Mouse (Mus musculus) thymus, postnatal 0 days (tissue): Measurements from ENCODE around the gene Thap11. TPM values are rescaled to one million over a fixed set of nuclear protein-coding genes. Genes with fewer than 3 reads are reported as not detected.
A peak's percentile ranks its signal among the peaks of the same experiment; 100 is the strongest.

ENCODE experiments used
- DNase-seq: peaks from one replicate; pipeline ENCODE4 v3.0.0-alpha.2; 2015; ENCODE audit warnings: low spot score
- polyA plus RNA-seq: library from polyadenylated mRNA; unstranded; fragments of >200 nt; fragmentation: Nextera tagmentation; extraction: Ambion mirVana; gene quantifications from 2 replicates; pipeline ENCODE4 v1.2.1, GENCODE M21; 2015

Gene Thap11
- polyA plus RNA-seq, 1 experiment from 2014 or later: 55.4 TPM

- DNase-seq: peak; percentile 92
Observed at GRCm38 (mm10) chr8:105851651-105852143, 3.2 kb upstream of the Thap11 start.

DNA sequence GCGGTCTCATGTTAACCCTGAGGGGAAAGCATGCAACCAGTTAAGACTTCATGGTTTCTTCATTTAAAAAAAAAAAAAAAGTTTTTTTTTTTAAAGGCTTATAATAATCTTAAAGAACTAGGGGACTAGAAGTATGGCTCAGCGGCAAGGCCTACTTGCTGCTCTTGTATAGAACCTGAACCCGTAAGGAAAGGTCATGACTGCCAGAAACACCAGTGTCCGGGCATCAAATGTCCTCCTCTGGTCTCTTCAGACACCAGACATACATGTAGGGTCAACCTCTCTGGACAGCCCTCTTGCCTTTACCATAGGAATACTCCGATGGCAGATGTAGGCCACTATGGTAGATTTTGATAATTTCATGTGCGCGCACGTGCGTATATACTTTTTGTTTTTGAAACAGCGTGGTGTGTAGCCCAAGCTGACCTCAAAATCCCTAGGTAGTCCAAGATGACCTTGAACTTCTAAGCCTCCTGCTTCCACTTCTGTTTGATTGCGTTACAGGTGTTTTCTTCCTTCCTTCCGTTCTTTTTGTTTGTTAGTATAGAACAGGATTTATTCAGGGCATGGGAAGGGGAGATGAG lies 2.7 kb upstream of the Thap11 start:
- DNase-seq: no peak

DNA sequence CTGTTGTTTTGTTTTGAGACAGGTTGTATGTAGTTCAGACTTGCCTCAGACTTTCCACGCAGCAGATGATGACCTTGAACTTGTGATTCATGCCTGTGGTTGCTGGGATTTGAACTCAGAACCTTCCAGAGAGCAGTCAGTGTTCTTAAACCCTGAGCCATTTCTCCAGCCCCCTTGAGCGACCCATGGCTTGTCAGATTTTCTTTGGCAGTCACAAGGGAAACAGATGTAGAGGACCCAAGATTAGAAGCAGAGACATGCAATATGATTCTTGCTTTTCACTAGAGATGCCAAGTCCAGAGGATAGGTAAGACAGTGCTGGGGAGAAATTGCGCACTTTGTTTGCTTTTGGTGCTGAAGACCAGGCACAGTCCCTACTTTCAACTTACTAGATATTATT lies 1.8 kb upstream of the Thap11 start, which contains the start of gene Cenpt:
TSS of gene Cenpt (minus strand) at position 101 of the 400 bp plus-strand sequence.
- DNase-seq: no peak

- DNase-seq: no peak
Observed at GRCm38 (mm10) chr8:105854303-105854702, 629 bp upstream of the Thap11 start.

- DNase-seq: peak; percentile 29
Observed at GRCm38 (mm10) chr8:105855248-105856167, 576 bp downstream of the Thap11 start.

DNA sequence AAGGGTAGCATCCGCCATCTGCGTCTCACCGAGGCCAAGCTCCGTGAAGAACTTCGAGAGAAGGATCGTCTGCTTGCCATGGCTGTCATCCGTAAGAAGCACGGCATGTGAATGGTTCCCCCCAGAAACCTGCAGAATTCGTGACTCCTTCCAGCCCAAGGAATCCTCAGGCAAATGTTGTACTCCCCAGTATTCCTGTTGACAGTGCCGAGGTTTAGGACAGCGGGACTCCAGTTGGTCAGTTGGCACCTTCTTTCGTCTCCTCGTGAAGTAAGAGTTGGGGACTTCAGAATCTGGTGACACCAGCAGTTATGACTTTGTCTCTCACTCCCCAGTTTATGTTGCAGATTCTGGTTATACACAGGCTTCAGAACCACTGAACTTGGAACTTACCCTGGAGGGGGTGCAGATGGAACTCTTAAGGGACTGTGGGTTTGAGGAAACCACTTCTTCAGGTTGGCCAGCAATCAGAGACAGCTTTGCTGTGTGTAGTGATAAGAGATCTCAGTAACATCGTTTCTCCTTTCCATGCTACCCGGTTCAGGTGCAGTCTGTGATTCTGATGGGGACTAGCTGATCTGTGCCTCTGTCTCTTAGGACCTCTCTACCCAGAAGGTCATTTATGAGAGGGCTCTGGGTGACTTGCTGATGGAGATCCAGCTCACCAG lies 1.4 kb downstream of the Thap11 start:
- DNase-seq: peak; percentile 9

DNA sequence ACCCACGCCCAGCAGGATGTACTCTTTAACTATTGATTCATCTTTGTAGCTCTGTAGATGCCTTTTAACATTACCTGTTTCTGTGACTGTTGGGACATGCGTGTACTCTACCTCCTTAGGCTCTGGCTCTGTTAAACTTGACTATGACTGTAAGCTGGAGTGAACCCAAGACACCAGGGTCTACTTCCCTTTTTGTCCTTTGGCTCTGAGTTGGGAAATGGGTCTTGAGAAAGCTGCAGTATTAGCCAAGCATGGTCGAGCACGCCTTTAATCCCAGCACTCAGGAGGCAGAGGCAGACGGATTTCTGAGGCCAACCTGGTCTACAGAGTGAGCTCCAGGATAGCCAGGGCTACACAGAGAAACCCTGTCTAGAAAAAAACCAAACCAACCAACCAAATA lies 3.6 kb downstream of the Thap11 start:
- no peak for DNase-seq

DNA sequence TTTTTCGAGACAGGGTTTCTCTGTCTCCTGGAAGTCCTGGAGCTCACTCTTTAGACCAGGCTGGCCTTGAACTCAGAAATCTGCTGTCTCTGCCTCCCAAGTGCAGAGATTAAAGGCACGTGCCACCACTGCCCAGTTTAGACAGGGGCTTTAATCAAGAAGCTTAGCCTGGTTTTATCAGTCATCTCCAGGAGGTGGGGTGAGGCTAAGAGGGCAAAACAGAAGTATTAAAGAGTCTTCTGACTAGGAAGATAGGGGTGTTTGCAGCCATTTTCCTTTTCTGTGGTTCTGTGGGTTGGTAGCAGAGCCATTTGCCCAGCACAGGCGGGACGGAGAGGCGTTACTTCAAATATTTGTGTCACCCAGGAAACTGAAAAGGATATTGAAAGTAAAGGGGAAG lies 4.4 kb downstream of the Thap11 start:
- no peak for DNase-seq

DNA sequence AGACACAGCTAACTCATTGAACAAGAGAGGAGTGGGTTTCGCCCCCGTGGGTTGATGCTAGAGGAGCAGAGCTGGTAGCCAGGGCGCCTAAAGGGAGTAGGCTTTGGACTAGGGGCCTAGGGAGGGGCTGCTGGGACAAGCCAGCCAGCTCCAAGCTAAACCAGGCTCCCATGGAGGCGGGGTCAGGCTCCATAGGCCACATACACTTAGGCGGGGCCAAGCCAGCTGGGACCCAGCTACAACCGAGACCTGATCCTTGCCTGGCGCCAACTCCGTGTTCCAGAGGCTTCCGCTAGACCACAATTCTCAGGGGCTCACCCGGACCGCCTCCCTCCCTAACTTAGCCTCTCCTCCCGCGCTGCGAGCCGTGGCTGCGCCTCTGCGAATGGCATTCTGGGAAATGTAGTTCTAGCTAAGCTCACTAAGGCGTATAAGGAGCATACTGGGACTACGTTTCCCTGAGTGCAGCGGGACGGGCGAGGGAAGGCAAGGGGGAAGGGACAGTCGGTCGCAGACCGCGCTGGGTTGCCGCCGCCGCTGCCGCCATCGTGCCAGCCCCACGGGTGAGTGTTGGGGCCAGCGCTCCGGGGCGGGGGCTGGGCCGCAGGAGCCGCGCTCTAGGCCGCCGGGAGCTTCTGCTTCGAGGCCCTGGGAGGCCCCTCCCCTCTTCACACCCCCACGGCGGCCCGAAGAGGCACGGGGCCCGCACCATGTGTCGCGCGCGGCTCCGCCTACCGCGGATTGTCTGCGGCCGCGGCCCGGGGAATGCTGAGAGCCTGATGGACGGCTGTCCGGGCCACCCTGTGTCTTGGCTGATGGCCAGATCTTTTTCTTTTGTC lies 5.4 kb downstream of the Thap11 start, which contains the start of gene Nutf2:
TSS of gene Nutf2 (plus strand) at position 438 of the 839 bp plus-strand sequence.
- peak; percentile 96 for DNase-seq

GRCm38 (mm10) chr8:105861951-105862350 lies 7.0 kb downstream of the Thap11 start:
- DNase-seq: no peak

DNA sequence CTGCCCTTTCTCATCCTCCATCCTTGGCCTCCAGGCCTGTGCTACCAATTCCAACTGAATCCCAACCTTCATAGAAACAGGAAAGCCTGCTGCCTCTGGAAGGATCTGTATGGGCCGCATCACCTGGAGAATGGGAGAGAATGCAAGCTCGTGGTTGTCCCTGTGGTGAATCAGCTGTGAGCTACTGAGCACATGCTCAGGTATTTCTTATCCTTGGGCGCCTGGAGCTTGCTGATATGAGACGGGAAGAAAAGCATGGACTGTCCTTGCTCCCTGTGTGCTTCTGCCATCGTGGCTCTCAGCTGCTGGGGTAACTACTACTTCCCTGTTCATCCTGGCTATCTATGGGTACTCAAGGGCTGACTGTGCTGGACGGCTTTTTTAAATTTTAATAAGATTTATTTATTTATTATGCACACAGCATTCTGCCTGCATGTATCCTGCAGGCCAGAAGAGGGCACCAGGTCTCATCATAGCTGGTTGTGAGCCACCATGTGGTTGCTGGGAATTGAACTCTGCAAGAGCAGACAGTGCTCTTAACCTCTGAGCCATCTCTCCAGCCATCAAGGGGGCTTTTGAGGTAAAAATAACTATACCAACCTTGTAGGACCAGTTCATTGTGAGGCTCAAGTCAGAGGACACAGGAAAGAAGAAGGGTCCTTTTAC lies 11.6 kb downstream of the Thap11 start:
- DNase-seq: peak; percentile 8

GRCm38 (mm10) chr8:105874301-105874700 lies 19.4 kb downstream of the Thap11 start:
- DNase-seq: no peak

DNA sequence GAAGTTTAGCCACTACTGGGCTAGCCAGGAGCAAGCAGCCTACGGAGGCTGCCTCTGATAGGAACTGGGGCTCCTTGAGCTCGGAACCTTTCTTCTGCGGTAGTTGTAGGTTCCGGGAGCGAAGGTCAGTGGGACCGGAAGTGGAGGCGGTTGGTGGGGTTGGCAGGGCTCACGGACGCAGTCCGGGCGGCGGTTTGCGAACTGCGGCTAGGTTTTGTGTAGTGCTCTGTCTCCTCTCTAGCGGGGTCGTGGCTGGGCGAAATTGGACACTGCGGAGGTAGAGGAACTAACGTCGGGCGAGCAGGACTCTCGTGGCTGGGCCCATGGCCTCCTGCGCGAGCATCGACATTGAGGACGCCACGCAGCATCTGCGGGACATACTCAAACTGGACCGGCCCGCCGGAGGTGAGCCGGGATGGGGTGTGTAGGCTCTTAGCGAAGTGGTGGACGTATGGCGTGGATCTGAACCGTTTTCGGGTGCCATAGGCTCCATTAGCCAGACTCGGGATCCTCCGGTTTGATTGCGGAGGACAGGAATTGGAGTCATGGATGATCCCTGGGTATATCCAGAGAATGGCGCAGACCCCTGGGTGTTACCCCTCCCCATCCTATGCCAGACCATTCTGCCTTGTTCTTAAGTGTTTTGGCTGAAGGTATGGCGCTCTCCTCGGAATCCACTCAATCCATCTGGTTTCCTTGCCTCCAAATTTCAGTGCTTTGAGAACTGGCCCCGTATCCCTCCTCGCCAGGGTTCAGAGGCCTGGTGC lies 26.0 kb downstream of the Thap11 start, which contains the start of gene Edc4:
TSS of gene Edc4 (plus strand) at position 128 of the 767 bp plus-strand sequence.
- peak; percentile 86 for DNase-seq

- no peak for DNase-seq
Observed at GRCm38 (mm10) chr8:105889756-105890465, 35.0 kb downstream of the Thap11 start.

DNA sequence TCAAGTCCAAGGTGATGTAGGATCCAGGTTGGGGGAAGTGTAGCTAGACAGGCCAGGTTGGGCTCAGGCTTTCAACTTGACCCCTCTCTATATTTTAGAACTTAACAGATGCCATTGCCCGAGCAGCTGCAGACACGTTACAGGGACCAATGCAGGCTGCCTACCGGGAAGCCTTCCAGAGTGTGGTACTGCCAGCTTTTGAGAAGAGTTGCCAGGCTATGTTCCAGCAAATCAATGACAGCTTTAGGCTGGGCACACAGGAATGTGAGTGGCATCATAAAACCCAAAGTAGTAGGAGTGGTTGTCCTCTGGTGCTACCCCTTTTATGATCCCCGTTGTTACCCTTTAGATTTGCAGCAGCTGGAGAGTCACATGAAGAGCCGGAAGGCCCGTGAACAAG lies 35.9 kb downstream of the Thap11 start:
- no peak for DNase-seq

DNA sequence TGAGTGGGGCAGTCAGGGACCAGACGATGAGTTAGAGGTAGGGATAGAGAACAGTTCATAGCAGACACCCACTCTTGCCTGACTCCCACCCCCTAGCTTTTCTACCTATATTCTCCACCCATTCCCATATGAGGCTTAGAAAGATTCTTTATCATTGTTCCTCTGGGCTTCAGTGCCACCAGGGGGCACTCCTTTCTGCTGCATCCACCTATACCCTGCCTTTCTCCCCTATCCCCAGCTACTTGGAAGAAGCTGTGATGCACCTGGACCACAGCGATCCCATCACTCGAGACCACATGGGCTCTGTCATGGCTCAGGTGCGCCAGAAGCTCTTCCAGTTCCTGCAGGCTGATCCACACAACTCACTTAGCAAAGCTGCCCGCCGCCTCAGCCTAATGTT lies 37.5 kb downstream of the Thap11 start:
- peak; percentile 27 for DNase-seq

DNA sequence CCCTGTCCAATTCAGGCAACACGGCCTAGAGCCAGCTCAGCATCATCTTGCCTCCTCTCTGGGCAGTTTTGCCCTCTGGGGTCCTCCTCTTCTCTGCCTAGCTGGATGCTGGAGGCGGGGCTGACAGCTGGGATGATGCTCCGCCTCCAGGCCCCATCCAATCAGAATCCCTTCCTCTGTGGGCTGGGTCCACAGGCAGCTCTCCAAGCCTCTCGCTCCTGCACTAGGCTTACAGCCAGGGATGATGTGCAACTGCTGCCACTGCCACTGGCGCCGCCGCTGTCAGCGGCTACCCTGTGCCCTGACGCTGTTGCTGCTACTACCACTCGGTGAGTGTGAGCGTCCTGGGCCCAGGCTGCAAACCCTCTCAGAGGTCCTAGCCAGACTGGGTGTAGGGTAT lies 38.4 kb downstream of the Thap11 start, which contains the start of gene Nrn1l:
TSS of gene Nrn1l (plus strand) at position 229 of the 400 bp plus-strand sequence.
- DNase-seq: peak; percentile 31

- no peak for DNase-seq
Observed at GRCm38 (mm10) chr8:105897801-105898480, 43.0 kb downstream of the Thap11 start.
